Mouse (Mus musculus) testis, adult 2 months (tissue): ENCODE measurements around the gene Gigyf1. TPM values are rescaled to one million over a fixed set of nuclear protein-coding genes. Genes with fewer than 3 reads are reported as not detected.
A peak's percentile ranks its signal among the peaks of the same experiment; 100 is the strongest.

ENCODE experiments used
- H3K27ac ChIP-seq: fragments of 200-500 bp; 2 replicates; pipeline ENCODE4 v1.5.1; 2012; ENCODE audit warnings: low read depth, low read length; ENCODE audit not compliant: control insufficient read depth, insufficient read depth
- H3K27me3 ChIP-seq: fragments of 200-500 bp; 2 replicates; pipeline ENCODE4 v1.6.1; 2012; ENCODE audit warnings: mild to moderate bottlenecking, low read length, moderate library complexity; ENCODE audit not compliant: control insufficient read depth, insufficient read depth
- H3K36me3 ChIP-seq: fragments of 200-500 bp; 2 replicates; pipeline ENCODE4 v1.6.1; 2012; ENCODE audit warnings: mild to moderate bottlenecking, low read length; ENCODE audit not compliant: control insufficient read depth, insufficient read depth
- H3K4me1 ChIP-seq: fragments of 200-500 bp; 2 replicates; pipeline ENCODE4 v1.6.1; 2012; ENCODE audit warnings: low read length; ENCODE audit not compliant: control insufficient read depth, insufficient read depth
- H3K4me3 ChIP-seq: fragments of 200-500 bp; 2 replicates; pipeline ENCODE4 v1.5.1; 2012; ENCODE audit warnings: low read depth, mild to moderate bottlenecking, low read length, moderate library complexity, mixed read lengths; ENCODE audit not compliant: control insufficient read depth
- CTCF ChIP-seq: fragments of 200-500 bp; IDR thresholded peaks from 2 replicates; pipeline ENCODE4 v1.5.1; 2012; ENCODE audit warnings: low read depth, mild to moderate bottlenecking, inconsistent platforms, low read length, moderate library complexity; ENCODE audit not compliant: control insufficient read depth, insufficient read depth, insufficient replicate concordance
- POLR2A ChIP-seq: fragments of 200-500 bp; IDR thresholded peaks from 2 replicates; pipeline ENCODE4 v1.6.1; 2012; ENCODE audit warnings: low read depth, mild to moderate bottlenecking, inconsistent platforms, low read length, moderate library complexity; ENCODE audit not compliant: control insufficient read depth
- polyA plus RNA-seq: library from polyadenylated mRNA; depleted of rRNA; stranded (reverse); fragments of >200 nt; gene quantifications from 2 replicates; pipeline ENCODE4 v1.2.3, GENCODE M21; 2012

Gene Gigyf1
- polyA plus RNA-seq, 1 experiment, result 11.5 TPM

GRCm38 (mm10) chr5:137485851-137486155 lies 32.5 kb upstream of the Gigyf1 start:
- H3K4me1 ChIP-seq, result peaks cover 9% of the 10 kb centered on the region
- H3K27ac ChIP-seq, result no peak overlapping the region
- TF ChIP-seq CTCF, result no peak
- no peak for TF ChIP-seq POLR2A

GRCm38 (mm10) chr5:137487616-137488015 lies 30.7 kb upstream of the Gigyf1 start:
- no peaks in the 10 kb centered on the region; the same call in 1 of the 2 replicates for H3K27me3 ChIP-seq
- TF ChIP-seq POLR2A, result no peak
- no peak for TF ChIP-seq CTCF
- peaks cover 9% of the 10 kb centered on the region for H3K4me1 ChIP-seq
- no peak overlapping the region for H3K4me3 ChIP-seq
- no peaks in the 10 kb centered on the region for H3K36me3 ChIP-seq
- H3K27ac ChIP-seq, result no peak overlapping the region

More at GRCm38 (mm10) chr5:137485851-137486155, 32.5 kb upstream of the Gigyf1 start:
- Histone ChIP-seq H3K36me3 (no peaks in the 10 kb centered on the region), H3K27me3 (no peaks in the 10 kb centered on the region; the same call in 1 of the 2 replicates), H3K4me3 (peak overlapping the region; percentile 9)

GRCm38 (mm10) chr5:137491559-137491958 lies 26.8 kb upstream of the Gigyf1 start:
- TF ChIP-seq CTCF (no peak), POLR2A (no peak)
- H3K4me1 ChIP-seq, result peaks cover 6% of the 10 kb centered on the region
- H3K27me3 ChIP-seq, result no peaks in the 10 kb centered on the region
- no peaks in the 10 kb centered on the region for H3K36me3 ChIP-seq
- no peak overlapping the region for H3K4me3 ChIP-seq
- no peak overlapping the region for H3K27ac ChIP-seq

- Histone ChIP-seq H3K4me3 (no peak overlapping the region), H3K4me1 (peaks cover 6% of the 10 kb centered on the region), H3K27ac (no peak overlapping the region), H3K36me3 (no peaks in the 10 kb centered on the region), H3K27me3 (no peaks in the 10 kb centered on the region)
- TF ChIP-seq POLR2A (no peak), CTCF (no peak)
These were observed 24.5 kb upstream of the Gigyf1 start for GRCm38 (mm10) chr5:137493831-137494230.

- H3K27ac ChIP-seq, result no peak overlapping the region
- TF ChIP-seq POLR2A (no peak), CTCF (no peak)
- H3K27me3 ChIP-seq, result no peaks in the 10 kb centered on the region
- H3K4me3 ChIP-seq, result no peak overlapping the region
- H3K36me3 ChIP-seq, result no peaks in the 10 kb centered on the region
- peaks cover 9% of the 10 kb centered on the region for H3K4me1 ChIP-seq
These were observed 18.2 kb upstream of the Gigyf1 start for GRCm38 (mm10) chr5:137500186-137500585.

GRCm38 (mm10) chr5:137501709-137502666 lies 16.4 kb upstream of the Gigyf1 start, which contains the start of gene Pop7:
TSS of gene Pop7 (minus strand) at chr5:137502518.
- Histone ChIP-seq H3K27me3 (no peaks in the 10 kb centered on the region), H3K4me1 (peaks cover 9% of the 10 kb centered on the region), H3K27ac (peak within 1 kb of the TSS; percentile 92), H3K36me3 (no peaks in the 10 kb centered on the region), H3K4me3 (peak within 1 kb of the TSS; percentile 87)
- TF ChIP-seq POLR2A, result peak; percentile 76
- TF ChIP-seq CTCF, result peak; percentile 77

- H3K36me3 ChIP-seq, result no peaks in the 10 kb centered on the region
- peak overlapping the region; percentile 87 for H3K4me3 ChIP-seq
- H3K4me1 ChIP-seq, result peaks cover 9% of the 10 kb centered on the region
- H3K27me3 ChIP-seq, result no peaks in the 10 kb centered on the region
- peak overlapping the region; percentile 91 for H3K27ac ChIP-seq
- TF ChIP-seq POLR2A (no peak; the same call in none of the 2 replicates), CTCF (peak; percentile 77; the same call in 1 of the 2 replicates)
These were observed 15.7 kb upstream of the Gigyf1 start for GRCm38 (mm10) chr5:137502667-137503110.
